In genomic region chr2:179442541-179443225, GRCm38 (mm10) we compare ENCODE assay signal across 8 mouse cellular contexts. TPM values are rescaled to one million over a fixed set of nuclear protein-coding genes. Genes with fewer than 3 reads are reported as not detected.
DNase-seq lines count a peak whose midpoint lies in the region; ATAC-seq and TF ChIP-seq lines count a peak whose summit lies in the region.

No protein-coding gene starts in this region.

- peak overlapping the region; percentile 94 for H3K4me2 ChIP-seq in lung, postnatal 0 days (replicated peaks; ENCODE audit: low read depth, low read length)

- no peak for TF ChIP-seq POLR2A in thymus, adult 2 months (IDR thresholded peaks at IDR 0.05; ENCODE audit: control insufficient read depth, extremely low read depth, insufficient read depth, low read length, poor library complexity)

- H3K4me1 ChIP-seq in thymus, adult 2 months (replicated peaks; ENCODE audit: control insufficient read depth, insufficient read depth, low read length), result no peaks in the 10 kb centered on the region
- H3K4me1 ChIP-seq in heart, embryonic 10.5 days, result peaks cover 26% of the 10 kb centered on the region
- H3K4me1 ChIP-seq in lung, postnatal 0 days (ENCODE audit: insufficient read depth, low read depth, low read length), result no peaks in the 10 kb centered on the region

- no peak overlapping the region for H3K27ac ChIP-seq in thymus, adult 2 months (ENCODE audit: control insufficient read depth, insufficient read depth, low read length)
- peak overlapping the region; percentile 70 for H3K27ac ChIP-seq in heart, embryonic 10.5 days
- H3K27ac ChIP-seq in lung, postnatal 0 days (ENCODE audit: low read length), result no peak overlapping the region

- no peaks in the 10 kb centered on the region; the same call in 1 of the 2 replicates for H3K27me3 ChIP-seq in thymus, adult 2 months (ENCODE audit: control insufficient read depth, insufficient read depth, low read length)
- peaks cover 66% of the 10 kb centered on the region for H3K27me3 ChIP-seq in heart, embryonic 10.5 days (ENCODE audit: insufficient read depth, poor library complexity, severe bottlenecking)
- peaks cover 19% of the 10 kb centered on the region for H3K27me3 ChIP-seq in lung, postnatal 0 days (replicated peaks; ENCODE audit: insufficient read depth, low read length)

- no peaks in the 10 kb centered on the region for H3K36me3 ChIP-seq in thymus, adult 2 months (ENCODE audit: control insufficient read depth, insufficient read depth, low read length)
- H3K36me3 ChIP-seq in heart, embryonic 10.5 days, result no peaks in the 10 kb centered on the region
- H3K36me3 ChIP-seq in lung, postnatal 0 days (ENCODE audit: insufficient read depth, low read length), result no peaks in the 10 kb centered on the region

- 0 out of 2 replicates have a peak overlapping the region, but pooled peaks have one; percentile 19 for H3K9ac ChIP-seq in lung, postnatal 0 days (replicated peaks; ENCODE audit: low read depth)

- TF ChIP-seq CTCF in thymus, adult 2 months (IDR thresholded peaks at IDR 0.05; ENCODE audit: borderline replicate concordance, control insufficient read depth, extremely low read depth, insufficient read depth, low read length, poor library complexity), result no peak
- TF ChIP-seq CTCF in lung, postnatal 0 days (IDR thresholded peaks at IDR 0.05), result peak; percentile 35

- no peaks in the 10 kb centered on the region for H3K9me3 ChIP-seq in heart, embryonic 10.5 days
- no peaks in the 10 kb centered on the region for H3K9me3 ChIP-seq in lung, postnatal 0 days (ENCODE audit: low read length)

- 4% methylated on average over 92 of the region's 95 CpGs for WGBS in thymus, adult 2 months
- WGBS in heart, embryonic 10.5 days, result under 1% methylated on average over 93 of the region's 95 CpGs
- WGBS in lung, postnatal 0 days, result 0% methylated on average over 58 of the region's 95 CpGs

- no peak for DNase-seq in thymus, adult 2 months
- no peak for DNase-seq in thymus, postnatal 14 days
- DNase-seq in embryo, embryonic 9.5 days (ENCODE audit: extremely low spot score), result peak; percentile 77
- DNase-seq in heart, embryonic 10.5 days (ENCODE audit: low spot score), result peak; percentile 81
- peak; percentile 14 to 70 for DNase-seq in kidney, postnatal 36 days
- peak; percentile 42 for DNase-seq in lung, postnatal 0 days (ENCODE audit: low spot score)
- peak; percentile 59 to 62 for DNase-seq in right cerebral cortex, postnatal 10 days (ENCODE audit: low spot score in 2 of 2)
- DNase-seq in c-Kit-positive CD71-positive TER-119-positive erythroid progenitor cells, embryonic 14.5 days (ENCODE audit: low spot score), result no peak

- TF ChIP-seq EP300 in lung, postnatal 0 days (IDR thresholded peaks at IDR 0.05), result no peak

- H3K4me3 ChIP-seq in thymus, adult 2 months (ENCODE audit: control insufficient read depth, insufficient read depth, low read length), result peak overlapping the region; percentile 13; the same call in 1 of the 2 replicates
- peak overlapping the region; percentile 77 for H3K4me3 ChIP-seq in heart, embryonic 10.5 days
- H3K4me3 ChIP-seq in lung, postnatal 0 days (ENCODE audit: low read depth, low read length), result peak overlapping the region; percentile 55

- ATAC-seq in lung, postnatal 0 days, result peak; percentile 76

RNA-seq across cellular contexts. Expression of gene Cdh4, which starts 0.5 kb away (rescaled TPM):
- 9.7 and 9.9 TPM in 2 replicates for polyA plus RNA-seq in thymus, adult 2 months (2012; rRNA removed)
- polyA plus RNA-seq in heart, embryonic 10.5 days (2016; fragmentation: Nextera tagmentation; extraction: Ambion mirVana), result 0.41 and 0.99 TPM in 2 replicates
- polyA plus RNA-seq in lung, postnatal 0 days (2015; fragmentation: Nextera tagmentation; extraction: Ambion mirVana), result 2.6 and 3.4 TPM in 2 replicates

Comparison
In these comparisons a context has a peak if more than half of its experiments do, and no peak if none do; other contexts are left out.
1. DNase-seq: peak in embryo, embryonic 9.5 days (single experiment), heart, embryonic 10.5 days (single experiment), kidney, postnatal 36 days (2 of 2), lung, postnatal 0 days (single experiment) and right cerebral cortex, postnatal 10 days (2 of 2); none in thymus, adult 2 months (single experiment), thymus, postnatal 14 days (single experiment) and c-Kit-positive CD71-positive TER-119-positive erythroid progenitor cells, embryonic 14.5 days (single experiment).
2. H3K4me3 ChIP-seq: peak in every context shown above with its lines; median percentile 77 in heart, embryonic 10.5 days; 55 in lung, postnatal 0 days; 13 in thymus, adult 2 months.